In the genomic region with DNA sequence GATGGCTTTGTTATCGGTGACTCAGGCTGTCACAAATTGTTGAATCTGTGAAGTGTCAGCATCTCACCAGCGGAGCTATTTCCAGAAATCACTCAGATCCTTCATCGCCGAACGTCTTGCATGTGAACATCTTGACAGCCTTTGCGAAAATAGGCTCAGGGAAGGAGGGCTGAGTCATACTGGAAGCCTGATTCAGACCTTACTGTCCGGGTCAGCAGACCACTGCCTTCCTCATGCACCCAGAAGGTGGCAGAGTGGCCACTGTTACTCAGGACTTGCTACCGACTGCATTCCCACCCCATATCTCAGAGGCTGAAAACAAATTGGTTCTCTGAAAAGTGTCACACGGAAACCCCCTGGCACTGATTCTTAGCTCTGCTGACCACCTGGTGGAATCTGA, we compare ENCODE assay signal across 8 mouse cellular contexts. TPM values are rescaled to one million over a fixed set of nuclear protein-coding genes. Genes with fewer than 3 reads are reported as not detected.
A peak's percentile ranks its signal among the peaks of the same experiment; 100 is the strongest.
DNase-seq lines count a peak whose midpoint lies in the region; ATAC-seq and TF ChIP-seq lines count a peak whose summit lies in the region.

No protein-coding gene starts in this region.

- no peaks in the 10 kb centered on the region for H3K27me3 ChIP-seq in cerebellum, adult 2 months (ENCODE audit: control insufficient read depth, insufficient read depth, low read length)
- no peaks in the 10 kb centered on the region for H3K27me3 ChIP-seq in testis, adult 2 months (ENCODE audit: control insufficient read depth, insufficient read depth, low read length)
- H3K27me3 ChIP-seq in hindbrain, embryonic 13.5 days = no peaks in the 10 kb centered on the region

- H3K9ac ChIP-seq in hindbrain, embryonic 13.5 days = no peak overlapping the region

- no peak for ATAC-seq in hindbrain, embryonic 13.5 days (ENCODE audit: low FRiP score)

- DNase-seq in cerebellum, adult 2 months = peak; percentile 4 to 7
- no peak for DNase-seq in cerebellum, adult 8-10 months
- DNase-seq in testis, postnatal 10 days (ENCODE audit: low spot score) = no peak
- DNase-seq in left cerebral cortex, adult 11 months (ENCODE audit: low spot score) = peak; percentile 43
- no peak for DNase-seq in retina, embryonic 14.5 days (ENCODE audit: low spot score)
- DNase-seq in yolk sac, embryonic 10.5 days (ENCODE audit: low spot score) = no peak

- H3K36me3 ChIP-seq in testis, adult 2 months (ENCODE audit: control insufficient read depth, insufficient read depth, low read length) = no peaks in the 10 kb centered on the region
- H3K36me3 ChIP-seq in hindbrain, embryonic 13.5 days = no peaks in the 10 kb centered on the region

- no peak overlapping the region for H3K4me2 ChIP-seq in hindbrain, embryonic 13.5 days

- no peaks in the 10 kb centered on the region for H3K4me1 ChIP-seq in cerebellum, adult 2 months (ENCODE audit: control insufficient read depth, insufficient read depth, low read length)
- no peaks in the 10 kb centered on the region for H3K4me1 ChIP-seq in testis, adult 2 months (ENCODE audit: control insufficient read depth, insufficient read depth, low read length)
- no peaks in the 10 kb centered on the region for H3K4me1 ChIP-seq in hindbrain, embryonic 13.5 days (replicated peaks)

- no peak overlapping the region for H3K4me3 ChIP-seq in cerebellum, adult 2 months (replicated peaks; ENCODE audit: insufficient read depth, low read depth, low read length)
- no peak overlapping the region for H3K4me3 ChIP-seq in testis, adult 2 months (ENCODE audit: control insufficient read depth, low read depth, low read length)
- H3K4me3 ChIP-seq in hindbrain, embryonic 13.5 days = no peak overlapping the region

- 0 out of 2 replicates have a peak, but pooled peaks have one; percentile 18 for TF ChIP-seq CTCF in cerebellum, adult 2 months (IDR thresholded peaks at IDR 0.05; ENCODE audit: borderline replicate concordance, insufficient read depth, low read depth, low read length)
- TF ChIP-seq CTCF in testis, adult 2 months (IDR thresholded peaks at IDR 0.05; ENCODE audit: control insufficient read depth, insufficient read depth, insufficient replicate concordance, low read depth, low read length) = peak; percentile 19; the same call in 1 of the 2 replicates

- H3K27ac ChIP-seq in cerebellum, adult 2 months (ENCODE audit: insufficient read depth, low read length) = no peak overlapping the region
- no peak overlapping the region for H3K27ac ChIP-seq in testis, adult 2 months (ENCODE audit: control insufficient read depth, insufficient read depth, low read depth, low read length)
- H3K27ac ChIP-seq in hindbrain, embryonic 13.5 days = no peak overlapping the region

- H3K9me3 ChIP-seq in hindbrain, embryonic 13.5 days = no peaks in the 10 kb centered on the region

- 61% methylated on average over 9 of the region's 9 CpGs for WGBS in cerebellum, adult 2 months
- 88% methylated on average over 9 of the region's 9 CpGs for WGBS in hindbrain, embryonic 13.5 days

- no peak for TF ChIP-seq POLR2A in cerebellum, adult 2 months (IDR thresholded peaks at IDR 0.05; ENCODE audit: borderline replicate concordance, insufficient read depth, low read length)
- no peak for TF ChIP-seq POLR2A in testis, adult 2 months (IDR thresholded peaks at IDR 0.05; ENCODE audit: control insufficient read depth, low read depth, low read length)

RNA-seq across cellular contexts. Expression of a gene that starts 55.9 kb away (rescaled TPM):
- 25.6 and 28.1 TPM in 2 replicates for polyA plus RNA-seq in cerebellum, adult 2 months (2012; rRNA removed)
- 25.0 and 25.6 TPM in 2 replicates for polyA plus RNA-seq in testis, adult 2 months (2012; rRNA removed)
- polyA plus RNA-seq in hindbrain, embryonic 13.5 days (2015; fragmentation: Nextera tagmentation; extraction: Ambion mirVana) = 19.6 and 21.7 TPM in 2 replicates

RNA-seq across cellular contexts. Expression of a gene that starts 58.8 kb away (rescaled TPM):
- polyA plus RNA-seq in cerebellum, adult 2 months (2012; rRNA removed) = 229 and 242 TPM in 2 replicates
- polyA plus RNA-seq in testis, adult 2 months (2012; rRNA removed) = 72.9 and 74.6 TPM in 2 replicates
- 275 and 283 TPM in 2 replicates for polyA plus RNA-seq in hindbrain, embryonic 13.5 days (2015; fragmentation: Nextera tagmentation; extraction: Ambion mirVana)

Comparison
In these comparisons a context has a peak if more than half of its experiments do, and no peak if none do; other contexts are left out.
1. DNase-seq: peak in cerebellum, adult 2 months (2 of 2) and left cerebral cortex, adult 11 months (single experiment); none in cerebellum, adult 8-10 months (single experiment), testis, postnatal 10 days (single experiment), retina, embryonic 14.5 days (single experiment) and yolk sac, embryonic 10.5 days (single experiment).